In the genomic region with DNA sequence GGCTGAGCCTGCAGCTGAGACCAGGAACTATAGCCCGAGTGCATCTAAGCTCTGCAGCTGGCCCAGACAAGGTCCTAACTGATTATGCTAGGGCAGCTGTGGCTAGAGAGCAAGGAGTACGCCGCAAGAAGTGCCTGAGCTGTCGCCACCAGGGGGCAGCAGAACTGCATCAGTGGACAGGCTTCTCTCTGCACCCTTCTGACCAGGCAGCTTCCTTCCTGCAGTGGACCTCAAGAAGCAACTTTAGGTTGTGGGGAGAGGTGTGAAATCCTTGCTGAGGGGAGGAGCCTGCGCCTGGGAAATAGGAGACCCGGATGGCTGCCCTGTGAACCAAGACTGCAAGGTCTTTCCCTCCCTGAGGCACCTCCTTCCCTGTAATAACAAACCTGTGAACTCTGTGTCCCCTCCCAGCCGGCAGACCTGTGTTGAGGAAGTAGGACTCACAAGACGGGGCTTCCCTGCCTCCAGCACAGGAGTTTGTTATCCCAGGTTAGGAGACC, we compare ENCODE assay signal across 8 mouse cellular contexts. TPM values are rescaled to one million over a fixed set of nuclear protein-coding genes. Genes with fewer than 3 reads are reported as not detected.
A peak's percentile ranks its signal among the peaks of the same experiment; 100 is the strongest.
DNase-seq lines count a peak whose midpoint lies in the region; ATAC-seq and TF ChIP-seq lines count a peak whose summit lies in the region.

No protein-coding gene starts in this region.

- no peaks in the 10 kb centered on the region for H3K27me3 ChIP-seq in hindbrain, embryonic 12.5 days
- H3K27me3 ChIP-seq in lung, postnatal 0 days (replicated peaks; ENCODE audit: insufficient read depth, low read length), result no peaks in the 10 kb centered on the region

- H3K9me3 ChIP-seq in hindbrain, embryonic 12.5 days (replicated peaks), result no peaks in the 10 kb centered on the region
- no peaks in the 10 kb centered on the region for H3K9me3 ChIP-seq in lung, postnatal 0 days (ENCODE audit: low read length)

- H3K4me1 ChIP-seq in hindbrain, embryonic 12.5 days, result peaks cover 44% of the 10 kb centered on the region
- H3K4me1 ChIP-seq in lung, postnatal 0 days (ENCODE audit: insufficient read depth, low read depth, low read length), result peaks cover 7% of the 10 kb centered on the region; the same call in 1 of the 2 replicates

- H3K4me2 ChIP-seq in hindbrain, embryonic 12.5 days (replicated peaks), result no peak overlapping the region
- no peak overlapping the region for H3K4me2 ChIP-seq in lung, postnatal 0 days (replicated peaks; ENCODE audit: low read depth, low read length)

- 0 out of 2 replicates have a peak overlapping the region, but pooled peaks have one; percentile 39 for H3K9ac ChIP-seq in hindbrain, embryonic 12.5 days
- H3K9ac ChIP-seq in lung, postnatal 0 days (replicated peaks; ENCODE audit: low read depth), result no peak overlapping the region

- 6% methylated on average over 8 of the region's 8 CpGs for WGBS in hindbrain, embryonic 12.5 days
- 6% methylated on average over 8 of the region's 8 CpGs for WGBS in lung, postnatal 0 days

- H3K4me3 ChIP-seq in hindbrain, embryonic 12.5 days, result 0 out of 2 replicates have a peak overlapping the region, but pooled peaks have one; percentile 4
- no peak overlapping the region for H3K4me3 ChIP-seq in lung, postnatal 0 days (ENCODE audit: low read depth, low read length)

- peaks cover 48% of the 10 kb centered on the region for H3K36me3 ChIP-seq in hindbrain, embryonic 12.5 days
- H3K36me3 ChIP-seq in lung, postnatal 0 days (ENCODE audit: insufficient read depth, low read length), result peaks cover 31% of the 10 kb centered on the region; the same call in 1 of the 2 replicates

- peak; percentile 97 for DNase-seq in NIH3T3 (ENCODE audit: low read depth)
- DNase-seq in cerebellum, adult 9-11 months, result peak; percentile 89
- DNase-seq in frontal cortex, postnatal 10 days (ENCODE audit: low spot score in 2 of 2), result peak; percentile 87 to 91
- DNase-seq in layer of hippocampus, postnatal 10 days (ENCODE audit: low spot score in 2 of 2), result peak; percentile 96 to 97
- peak; percentile 97 for DNase-seq in lung, postnatal 0 days (ENCODE audit: low spot score)
- peak; percentile 91 for DNase-seq in ovary, postnatal 14 days (ENCODE audit: low spot score)
- DNase-seq in thymus, postnatal 10 days (ENCODE audit: low spot score in 2 of 2), result peak; percentile 94 to 99

- no peak for TF ChIP-seq EP300 in lung, postnatal 0 days (IDR thresholded peaks at IDR 0.05)

- peak; percentile 78 for ATAC-seq in hindbrain, embryonic 12.5 days (ENCODE audit: low FRiP score)
- peak; percentile 94 for ATAC-seq in lung, postnatal 0 days

- TF ChIP-seq CTCF in lung, postnatal 0 days (IDR thresholded peaks at IDR 0.05), result peak; percentile 99

- H3K27ac ChIP-seq in hindbrain, embryonic 12.5 days, result peak overlapping the region; percentile 80
- peak overlapping the region; percentile 66; the same call in 1 of the 2 replicates for H3K27ac ChIP-seq in lung, postnatal 0 days (ENCODE audit: low read length)

RNA-seq across cellular contexts. Expression of a gene that starts 13.9 kb away (rescaled TPM):
- polyA plus RNA-seq in hindbrain, embryonic 12.5 days (2016; fragmentation: Nextera tagmentation; extraction: Ambion mirVana), result 132 and 139 TPM in 2 replicates
- total RNA-seq in layer of hippocampus, postnatal 10 days (2021), result 10 to 100 TPM; 63.6 to 67.7 TPM
- 71.3 and 73.6 TPM in 2 replicates for polyA plus RNA-seq in lung, postnatal 0 days (2015; fragmentation: Nextera tagmentation; extraction: Ambion mirVana)

RNA-seq across cellular contexts. Expression of a gene that starts 14.7 kb away (rescaled TPM):
- polyA plus RNA-seq in hindbrain, embryonic 12.5 days (2016; fragmentation: Nextera tagmentation; extraction: Ambion mirVana), result 1.3 TPM in 2 replicates
- not detected for total RNA-seq in layer of hippocampus, postnatal 10 days (2021)
- polyA plus RNA-seq in lung, postnatal 0 days (2015; fragmentation: Nextera tagmentation; extraction: Ambion mirVana), result 0.44 and 0.75 TPM in 2 replicates

RNA-seq across cellular contexts. Expression of a gene that starts 17.4 kb away (rescaled TPM):
- 21.7 and 22.6 TPM in 2 replicates for polyA plus RNA-seq in hindbrain, embryonic 12.5 days (2016; fragmentation: Nextera tagmentation; extraction: Ambion mirVana)
- 10 to 100 TPM; 73.6 to 81.2 TPM for total RNA-seq in layer of hippocampus, postnatal 10 days (2021)
- polyA plus RNA-seq in lung, postnatal 0 days (2015; fragmentation: Nextera tagmentation; extraction: Ambion mirVana), result 25.5 and 28.5 TPM in 2 replicates

RNA-seq across cellular contexts. Expression of a gene that starts 56.6 kb away (rescaled TPM):
- 117 and 127 TPM in 2 replicates for polyA plus RNA-seq in hindbrain, embryonic 12.5 days (2016; fragmentation: Nextera tagmentation; extraction: Ambion mirVana)
- 100 to 1,000 TPM; 298 to 305 TPM for total RNA-seq in layer of hippocampus, postnatal 10 days (2021)
- 141 and 146 TPM in 2 replicates for polyA plus RNA-seq in lung, postnatal 0 days (2015; fragmentation: Nextera tagmentation; extraction: Ambion mirVana)
